Mouse (Mus musculus): ENCODE measurements around the gene Nfix.

The Nfix gene

DNA sequence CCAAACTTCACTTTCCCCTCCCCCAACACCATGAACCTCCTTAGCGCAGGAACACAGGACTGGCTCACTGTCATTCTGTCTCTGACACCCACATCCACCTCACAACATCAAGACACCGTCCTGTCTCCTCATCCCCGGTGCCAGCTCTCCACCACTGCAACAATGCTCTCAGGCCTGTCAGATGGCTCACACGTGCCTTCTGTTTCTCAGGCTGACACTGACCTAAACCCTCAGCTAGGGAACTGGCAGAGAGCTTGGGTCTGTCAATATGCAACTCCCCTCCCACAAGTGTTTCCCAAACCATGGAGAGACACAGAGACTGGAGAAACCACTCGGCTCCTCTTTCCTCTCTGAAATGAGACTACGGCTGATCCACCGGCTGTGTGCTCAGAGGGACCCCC lies 39.7 kb downstream of the Nfix start:
- no peak for DNase-seq

DNA sequence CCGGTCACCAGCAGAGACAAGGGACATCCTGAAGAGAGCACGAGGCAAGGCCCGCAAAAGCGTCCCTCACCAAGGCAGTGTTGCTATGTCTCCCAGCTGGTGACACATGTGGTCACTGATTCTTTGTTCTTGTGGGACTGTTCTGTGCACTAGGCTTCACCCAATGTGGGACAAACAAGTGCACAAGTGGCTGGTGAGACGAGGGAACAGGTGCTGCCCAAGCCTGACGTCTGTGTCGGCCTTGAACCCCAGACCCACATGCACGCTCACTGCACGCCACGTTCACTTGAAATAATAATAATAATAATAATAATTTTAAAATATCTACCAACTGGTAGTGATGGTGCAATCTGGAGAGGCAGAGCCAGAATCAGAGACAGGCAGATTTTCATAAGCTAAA lies 40.4 kb downstream of the Nfix start:
- no peak for DNase-seq

DNA sequence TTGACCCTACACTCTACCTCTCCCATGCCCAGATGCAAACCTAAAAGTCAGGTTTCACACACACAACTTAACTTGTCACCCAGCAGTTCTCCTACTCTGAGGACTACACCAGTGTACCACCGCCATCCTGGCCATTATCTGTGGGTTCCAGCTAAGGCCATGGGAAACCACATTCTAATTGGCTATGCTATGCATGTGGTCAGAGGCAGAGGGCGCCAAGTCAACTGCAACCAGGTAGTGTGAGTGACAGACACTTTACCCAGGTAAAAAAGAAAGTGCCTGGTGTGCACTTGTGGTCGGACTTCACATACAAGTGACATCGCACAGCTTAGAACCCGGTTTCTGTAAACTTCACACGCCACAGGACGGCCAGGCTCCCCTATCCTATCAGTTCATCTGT lies 41.0 kb downstream of the Nfix start:
- DNase-seq: peak; percentile 30

DNA sequence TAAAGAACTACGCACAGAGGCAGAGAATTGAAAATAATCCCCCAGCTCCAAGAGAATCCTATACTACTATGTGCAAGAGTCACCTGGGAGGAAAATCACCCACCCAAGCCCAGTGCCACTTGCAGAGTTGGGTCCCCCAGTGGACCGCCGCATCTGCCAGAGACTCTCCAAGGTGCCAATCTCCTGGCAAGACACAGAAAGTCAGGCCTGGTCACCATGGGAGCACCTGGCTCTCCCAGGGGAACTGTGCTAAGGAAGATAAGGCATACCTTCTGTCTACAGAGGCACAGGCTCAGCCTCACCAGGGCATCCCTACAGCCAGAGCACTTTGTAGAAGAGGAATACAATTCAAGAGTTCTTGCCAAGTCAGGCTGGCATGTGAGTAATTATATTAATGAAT lies 41.8 kb downstream of the Nfix start:
- no peak for DNase-seq

DNA sequence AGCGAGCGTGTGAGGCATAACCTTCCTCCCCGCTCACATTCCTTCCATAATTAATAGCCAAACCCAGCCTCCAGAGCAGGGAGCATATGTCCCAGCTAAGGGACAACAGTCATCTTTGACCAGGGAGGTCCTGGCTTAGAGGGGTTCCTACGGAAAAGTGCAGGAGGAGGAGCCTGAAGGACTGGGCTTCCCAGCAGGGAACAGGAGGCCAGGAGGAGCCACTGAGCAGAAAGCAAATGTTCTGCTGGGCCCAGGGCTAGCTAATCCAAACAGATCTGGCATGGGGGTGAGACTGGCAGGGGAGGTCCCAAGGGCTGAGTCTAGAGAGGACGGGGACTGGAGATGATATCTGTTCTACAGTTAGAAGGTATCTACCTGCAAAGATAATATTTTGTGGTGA lies 42.6 kb downstream of the Nfix start:
- DNase-seq: no peak

DNA sequence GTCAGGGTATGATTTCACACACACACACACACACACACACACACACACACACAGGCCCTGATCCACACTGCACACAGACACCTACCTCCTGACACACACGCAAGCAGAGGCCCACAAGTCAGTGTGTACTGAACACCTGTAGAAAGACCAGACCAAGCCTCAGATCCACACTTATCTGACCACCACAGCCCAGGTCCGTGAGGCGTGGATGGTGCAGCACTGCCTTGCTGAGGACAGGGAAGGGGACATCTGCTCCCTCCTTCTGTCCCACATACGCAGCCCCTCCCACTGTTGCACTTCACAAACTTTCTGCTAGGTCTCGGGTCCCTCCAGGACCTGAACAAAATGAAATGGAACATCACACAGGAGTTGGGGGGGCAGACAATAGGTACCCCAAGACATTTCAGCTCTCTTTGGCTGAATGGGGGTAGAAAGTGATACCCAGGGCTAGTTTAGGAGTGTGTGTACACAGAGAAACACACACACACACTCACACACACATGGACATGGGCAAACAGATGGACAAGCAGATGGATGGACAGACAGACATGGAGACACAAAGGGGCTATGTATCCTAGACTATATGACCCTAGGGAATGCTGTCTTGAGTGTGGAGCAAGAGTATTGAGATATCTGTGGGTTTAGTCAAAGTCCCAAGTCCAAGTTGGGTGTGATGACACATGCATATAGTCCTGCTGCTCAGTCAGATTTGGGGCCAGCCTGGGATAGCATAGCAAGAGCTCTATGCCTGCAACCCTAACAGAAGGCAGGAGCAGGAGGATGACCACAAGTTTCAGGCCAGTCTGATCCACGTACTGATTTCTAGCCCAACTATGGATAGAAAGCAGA lies 47.2 kb downstream of the Nfix start:
- DNase-seq: no peak

DNA sequence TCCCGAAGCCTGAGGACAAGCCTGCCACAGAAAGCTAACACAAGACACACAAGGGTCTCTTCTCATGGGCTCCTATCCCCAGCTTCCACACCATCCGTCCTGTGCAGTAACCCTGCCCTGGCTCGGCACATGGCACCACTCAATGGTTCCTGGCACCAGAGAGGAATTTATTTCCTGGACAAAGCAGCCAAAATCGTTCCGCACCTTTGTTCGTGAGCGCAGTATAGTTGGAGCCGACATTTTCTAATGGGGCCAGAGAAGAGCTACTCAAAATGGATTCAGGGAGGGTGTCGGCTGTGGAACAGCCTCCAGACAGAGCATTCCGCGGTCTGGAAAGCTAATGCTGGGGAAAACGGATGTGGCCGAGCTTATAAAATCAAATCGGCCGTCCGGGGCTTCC lies 50.6 kb downstream of the Nfix start:
- DNase-seq: no peak

DNA sequence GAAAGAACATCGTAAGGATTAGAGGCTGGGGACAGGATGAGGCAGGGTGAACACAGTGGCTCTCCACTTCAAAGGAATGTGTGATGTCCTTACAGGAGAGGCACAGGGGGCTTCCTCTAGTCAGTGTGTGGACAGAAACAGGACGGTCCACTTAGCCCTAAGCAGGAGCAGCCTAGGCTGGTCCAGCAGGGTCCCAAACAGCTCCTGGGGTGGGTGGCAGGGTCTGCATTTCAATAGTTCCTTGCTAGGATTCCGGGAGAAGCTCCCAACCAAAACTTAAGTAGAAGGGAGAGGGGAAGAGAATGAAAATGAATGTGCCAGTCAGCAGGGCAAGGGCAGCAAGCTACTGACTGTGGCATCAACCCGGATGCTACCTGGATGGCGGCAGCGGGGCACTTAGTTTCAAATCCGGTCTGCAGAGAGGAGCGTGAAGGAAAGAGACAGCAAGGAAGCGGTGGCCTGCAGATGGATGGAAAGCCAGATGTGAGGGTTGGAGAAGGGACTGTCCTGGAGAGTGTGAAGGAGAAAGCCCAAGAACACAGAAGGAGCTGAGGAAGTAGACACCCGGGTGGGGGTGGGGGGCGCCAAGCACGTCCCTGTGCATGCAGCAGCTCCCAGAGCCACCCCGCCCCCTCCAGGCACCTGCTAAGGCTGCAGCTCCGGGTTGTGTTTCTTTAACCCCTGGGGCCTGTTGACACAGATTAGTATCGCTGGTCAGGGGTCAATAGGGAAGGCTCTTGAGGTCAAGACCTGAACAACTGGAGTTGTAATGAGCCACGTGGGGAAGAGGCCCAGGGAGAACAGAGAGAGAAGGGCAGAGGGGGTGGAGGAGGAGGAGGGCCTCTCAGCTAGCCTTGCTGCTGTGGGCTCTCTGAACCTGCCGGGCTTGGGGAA lies 54.9 kb downstream of the Nfix start:
- DNase-seq: peak; percentile 79

DNA sequence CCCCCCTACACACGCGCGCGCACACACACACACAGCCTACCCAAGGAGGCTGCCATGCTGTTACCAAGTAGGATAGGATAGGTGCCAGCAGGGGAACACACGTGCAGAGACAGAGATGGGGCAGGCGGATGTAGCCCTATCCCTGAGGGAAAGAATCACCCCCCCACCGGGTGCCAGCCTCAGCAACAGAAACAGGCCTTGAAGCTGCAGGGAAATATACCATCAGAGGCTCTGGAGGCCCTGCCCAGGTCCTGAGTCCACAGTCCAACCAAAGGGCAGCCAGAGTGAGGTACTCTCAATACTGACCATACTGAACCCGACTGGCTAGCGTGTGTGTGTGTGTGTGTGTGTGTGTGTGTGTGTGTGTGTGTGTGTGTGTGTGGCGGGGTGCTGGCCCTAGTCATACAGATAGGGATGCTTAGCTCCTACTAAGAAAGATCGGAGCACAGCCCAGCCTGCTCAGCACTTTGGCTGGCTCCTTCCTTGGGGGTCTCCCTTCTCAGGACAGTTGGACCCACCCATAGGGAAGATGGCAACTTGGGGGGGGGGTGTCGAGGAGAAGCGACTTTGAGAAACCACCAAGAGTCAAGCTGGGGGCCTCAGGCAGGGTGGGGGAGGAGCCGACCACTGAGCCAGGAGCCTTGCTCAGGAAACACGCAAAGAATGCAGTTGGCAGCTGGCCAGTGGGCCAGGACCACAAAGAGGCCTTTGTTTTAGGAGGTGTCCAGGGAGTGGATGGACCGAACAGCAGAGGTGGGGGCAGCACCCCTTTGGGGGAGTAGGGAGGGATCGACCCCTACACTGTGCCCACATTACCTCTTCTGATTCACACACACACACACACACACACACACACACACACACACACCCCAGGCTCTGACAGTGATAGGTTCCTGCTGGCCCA lies 56.4 kb downstream of the Nfix start:
- DNase-seq: no peak

DNA sequence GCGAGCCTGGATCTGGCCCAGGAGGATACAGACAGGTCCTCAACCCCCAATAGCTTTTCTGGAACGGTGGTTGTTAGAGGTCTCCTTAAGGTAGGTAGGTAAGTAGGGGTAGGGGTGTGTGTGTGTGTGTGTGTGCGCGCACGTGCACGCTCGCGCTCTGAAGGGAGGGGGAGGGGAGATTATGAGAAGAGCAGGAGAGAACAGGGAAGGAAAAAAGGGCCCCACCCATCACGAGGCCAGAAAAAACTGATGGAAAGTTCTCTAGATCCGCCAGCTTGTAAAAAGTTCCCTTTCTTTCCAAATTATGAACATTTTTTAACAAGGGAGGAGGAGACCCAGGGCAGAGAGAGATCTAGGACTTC lies 57.1 kb downstream of the Nfix start:
- DNase-seq: no peak

DNA sequence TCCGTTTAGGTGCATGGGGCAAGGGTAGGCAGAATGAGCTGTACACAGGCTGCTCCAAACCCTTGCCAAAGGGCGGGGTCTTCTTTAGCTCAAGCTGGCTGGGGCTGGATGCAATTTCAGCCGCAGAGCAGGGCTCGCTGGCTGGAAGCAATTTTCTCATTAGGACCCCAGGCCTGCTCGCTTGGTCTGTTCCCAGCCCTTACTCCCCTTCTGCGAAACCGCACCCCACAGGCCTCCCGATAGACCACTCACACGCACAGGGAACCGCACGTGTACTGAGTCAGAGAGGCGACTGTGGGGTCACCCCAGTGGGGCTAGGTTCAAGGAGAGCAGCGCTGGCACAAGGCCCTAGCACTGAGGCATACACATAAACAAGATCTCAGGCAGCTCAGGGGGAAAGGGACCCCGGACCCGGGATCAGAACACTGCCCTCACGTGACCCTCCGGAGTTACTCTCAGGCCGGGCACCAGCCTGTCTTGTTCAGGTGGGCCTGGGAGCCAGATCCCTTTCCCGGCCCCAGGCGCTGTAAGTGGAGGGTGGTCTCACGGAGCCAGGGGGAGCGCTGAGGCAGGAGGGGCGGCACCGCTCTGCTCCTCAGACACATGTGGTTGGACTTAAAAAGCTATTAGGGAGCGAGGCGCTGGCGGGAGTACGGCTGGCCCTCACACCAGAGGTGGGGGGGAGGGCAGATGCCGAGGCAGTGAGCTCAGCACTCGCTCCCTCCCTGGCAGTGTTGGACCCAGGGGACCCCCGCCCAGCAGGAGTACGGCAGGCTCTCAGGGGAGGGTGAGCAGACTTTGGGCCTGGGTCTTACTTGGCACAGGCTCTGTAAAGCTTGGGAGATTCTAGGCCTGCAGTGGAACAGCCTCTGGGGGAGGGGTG lies 57.7 kb downstream of the Nfix start:
- no peak for DNase-seq

DNA sequence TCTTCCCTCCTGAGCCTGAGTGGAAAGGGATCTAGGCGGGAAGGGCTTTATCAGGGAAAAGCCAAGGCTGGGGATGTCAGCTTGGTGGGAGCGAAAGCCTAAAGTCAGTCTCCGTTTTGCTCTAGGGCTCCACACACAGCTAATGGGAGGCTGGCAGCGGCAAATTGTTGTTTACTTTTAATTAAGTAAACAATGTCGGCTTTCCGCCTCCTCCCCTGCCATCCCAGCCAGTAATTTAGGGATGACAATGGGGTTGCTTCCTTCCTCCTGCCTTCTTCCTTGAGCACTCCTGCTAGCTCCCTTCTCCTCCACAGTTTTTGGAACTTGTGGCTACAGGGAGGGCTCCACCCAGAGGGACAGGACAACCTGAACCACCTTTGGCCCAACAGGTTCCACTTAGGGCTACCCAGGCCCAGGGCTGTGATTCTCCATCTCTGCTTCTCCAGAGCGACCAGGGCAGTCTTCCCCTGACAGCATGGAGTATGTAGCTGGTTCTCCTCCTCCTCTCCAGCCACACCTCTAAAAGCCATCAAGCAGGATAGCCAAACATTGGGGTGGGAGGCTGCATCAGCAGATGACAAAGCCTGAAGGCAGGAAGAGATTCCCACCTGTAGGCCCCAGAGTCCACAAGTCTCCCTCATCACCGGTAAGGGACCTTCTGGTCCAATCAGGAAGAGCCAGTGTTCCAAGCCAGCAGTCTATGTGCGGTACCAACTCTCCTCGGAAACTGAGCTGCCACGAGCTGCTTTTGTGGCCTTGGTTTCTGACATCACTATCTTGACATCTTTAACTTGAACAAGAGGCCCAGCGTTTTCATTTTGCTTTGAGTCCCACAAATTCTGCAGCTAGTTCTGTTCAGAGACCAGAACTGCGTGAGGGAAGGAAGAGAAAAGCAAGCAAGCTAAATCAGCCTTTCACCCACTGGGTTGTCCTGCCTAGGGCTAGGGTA lies 59.0 kb downstream of the Nfix start:
- DNase-seq: no peak

DNA sequence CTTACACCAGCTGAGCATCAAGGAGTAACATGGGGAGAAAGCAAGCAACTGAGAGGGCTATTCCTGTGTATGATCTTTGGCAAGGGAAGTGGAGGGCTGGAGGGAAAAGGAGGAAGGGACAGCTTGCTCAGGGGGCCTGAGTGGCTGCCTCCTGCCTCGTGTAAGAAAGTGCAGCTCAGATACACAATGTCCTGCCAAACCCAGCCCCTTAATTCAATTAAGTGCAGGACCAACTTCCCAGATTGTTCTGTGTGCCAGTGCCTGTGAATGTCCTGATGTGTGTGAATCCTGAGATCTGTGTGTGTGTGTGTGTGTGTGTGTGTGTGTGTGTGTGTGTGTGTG lies 60.8 kb downstream of the Nfix start:
- DNase-seq: no peak

DNA sequence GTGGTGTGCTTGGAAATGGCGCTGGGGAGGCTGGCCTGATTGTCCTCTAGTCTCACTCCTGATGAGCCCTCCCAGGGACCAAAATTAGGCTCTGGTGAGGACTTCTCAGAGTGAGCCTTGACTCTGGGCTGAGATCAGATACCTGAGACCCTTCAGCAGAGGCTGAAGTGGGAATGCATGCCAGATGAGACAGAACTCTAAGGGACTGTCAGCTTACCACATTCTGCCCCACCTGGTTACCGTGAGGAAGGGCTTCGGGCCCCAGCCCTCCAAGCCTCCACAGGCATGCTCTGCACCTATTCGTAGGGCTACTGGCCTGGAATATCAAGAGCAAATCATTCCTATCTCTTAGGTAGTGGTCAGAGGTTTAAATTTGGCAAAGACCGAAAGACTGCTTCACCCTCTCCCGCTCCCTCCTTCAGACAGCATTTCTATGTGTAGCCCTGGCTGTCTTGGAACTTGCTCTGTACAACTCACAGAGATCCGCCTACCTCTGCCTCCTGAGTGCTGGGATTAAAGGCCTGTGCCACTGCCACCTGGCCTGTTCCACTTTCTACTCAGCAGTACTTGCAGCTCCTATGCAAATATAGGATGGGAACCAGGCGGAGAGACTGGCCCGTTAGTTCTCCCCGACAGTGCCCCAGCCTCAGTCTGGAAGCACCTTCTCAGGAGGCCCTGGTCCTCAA lies 61.3 kb downstream of the Nfix start:
- no peak for DNase-seq

DNA sequence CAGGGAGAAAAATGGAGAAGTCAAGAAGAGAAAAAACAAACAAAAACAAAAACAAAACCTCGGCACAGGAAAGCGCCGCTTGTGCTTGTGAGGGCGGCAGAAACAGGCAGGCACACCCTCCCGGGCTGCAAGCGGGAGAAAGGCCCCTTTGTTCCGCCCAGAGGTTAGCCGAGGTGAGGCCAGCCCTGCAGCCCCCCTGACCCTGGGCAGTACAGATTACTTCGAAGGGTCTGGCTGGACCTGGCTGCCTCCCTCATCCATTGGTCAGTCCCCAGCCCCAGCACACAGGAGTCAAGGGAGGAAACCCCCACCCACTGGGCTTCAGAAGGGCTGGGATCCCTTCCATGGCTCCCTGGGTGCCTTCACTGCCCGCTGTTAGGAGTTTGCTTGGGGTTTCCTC lies 61.9 kb downstream of the Nfix start:
- DNase-seq: no peak

DNA sequence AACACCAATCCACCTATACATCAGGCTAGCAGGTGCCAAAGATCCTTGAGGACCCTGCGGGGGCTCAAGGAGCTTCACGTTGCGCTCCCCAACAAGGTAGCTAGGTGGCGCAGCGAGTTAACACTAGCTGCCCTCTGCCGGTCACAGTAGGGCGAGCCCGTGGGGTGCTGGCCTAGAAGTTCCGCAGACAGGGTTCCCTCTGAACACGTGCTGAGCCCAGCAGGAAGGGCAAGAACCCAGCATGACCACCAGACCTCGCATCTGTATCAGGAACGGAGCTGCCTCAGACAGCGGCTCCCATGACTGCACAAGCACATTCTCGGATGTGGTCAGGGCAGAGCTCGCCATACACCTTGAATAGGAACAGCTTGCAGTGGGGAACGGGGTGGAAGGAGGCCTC lies 62.5 kb downstream of the Nfix start:
- peak; percentile 92 for DNase-seq

DNA sequence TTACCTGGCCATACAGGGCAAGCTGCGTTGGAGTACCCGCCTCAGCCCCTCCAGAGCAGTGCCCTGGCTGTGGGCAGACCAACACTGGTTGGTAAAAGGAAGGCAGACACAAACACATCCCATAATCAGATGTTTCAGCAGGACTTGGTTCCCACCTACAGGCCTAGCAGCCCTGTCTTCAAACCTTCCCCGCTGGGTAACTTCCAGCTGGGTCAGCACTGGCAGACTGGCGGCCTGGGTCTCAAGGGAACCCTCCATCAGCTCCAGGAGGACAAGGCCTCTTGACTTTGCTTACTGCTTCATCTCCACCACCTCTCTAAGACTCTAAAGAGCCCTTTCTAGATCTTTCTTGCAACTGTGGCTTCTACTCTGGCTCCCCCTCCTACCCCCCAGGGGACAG lies 63.6 kb downstream of the Nfix start:
- DNase-seq: no peak

DNA sequence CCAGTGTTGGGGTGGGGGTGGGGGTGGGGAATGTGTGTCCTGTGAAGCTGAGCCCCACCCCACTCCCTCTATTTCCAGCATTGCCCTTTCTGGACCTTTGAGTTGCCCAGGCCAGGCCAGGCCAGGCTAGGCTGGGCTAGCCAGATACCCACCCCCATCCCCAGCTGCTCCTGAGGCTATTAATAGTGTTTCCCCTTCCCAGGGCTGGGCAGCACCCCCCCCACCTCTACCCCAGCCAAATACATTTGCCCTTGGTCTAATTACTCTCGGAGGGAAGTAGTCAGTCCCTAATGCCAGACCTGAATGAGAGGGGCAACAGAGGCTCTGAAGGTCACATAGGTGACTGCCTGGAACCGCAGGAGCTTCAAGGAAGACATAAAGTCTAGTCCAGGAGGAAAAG lies 64.5 kb downstream of the Nfix start:
- DNase-seq: no peak

DNA sequence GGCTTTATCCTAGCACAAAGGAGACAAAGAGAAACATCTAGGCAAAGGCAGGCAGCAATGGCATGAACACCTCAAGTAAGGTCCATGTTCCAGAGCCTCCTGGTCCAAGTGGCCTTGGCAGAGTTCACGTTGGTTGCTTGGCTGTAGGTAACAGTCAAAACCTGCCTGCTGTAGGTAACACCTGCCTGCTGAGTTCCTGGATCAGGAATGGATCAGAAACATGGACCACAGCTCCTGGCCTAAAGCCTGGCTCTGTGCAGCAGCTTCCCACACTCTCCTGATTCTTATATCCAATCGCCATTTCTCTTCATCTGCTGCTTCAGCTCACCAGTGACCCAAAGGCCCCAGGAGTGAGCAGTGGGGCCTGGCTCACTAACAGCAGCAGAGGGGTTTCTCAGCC lies 65.5 kb downstream of the Nfix start:
- DNase-seq: no peak

DNA sequence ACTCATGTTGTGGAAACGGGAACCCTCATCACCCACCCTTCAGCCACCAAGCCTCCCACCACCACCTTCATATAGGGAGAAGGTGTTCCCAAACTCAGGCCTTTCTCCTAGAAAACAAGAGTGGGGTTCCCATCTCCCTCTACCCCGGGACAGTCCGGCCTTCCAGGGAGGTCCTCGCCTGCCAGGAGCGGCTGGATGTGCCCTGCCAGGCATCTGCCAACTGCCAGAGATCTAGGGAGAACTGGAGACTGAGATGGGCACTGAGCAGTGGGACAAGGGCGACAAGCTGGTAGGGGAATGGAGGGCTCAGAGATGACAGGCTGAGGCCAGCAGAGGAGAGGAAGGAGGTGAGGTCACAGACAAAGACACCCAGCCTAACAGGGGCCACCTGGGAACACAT lies 66.2 kb downstream of the Nfix start:
- DNase-seq: no peak

DNA sequence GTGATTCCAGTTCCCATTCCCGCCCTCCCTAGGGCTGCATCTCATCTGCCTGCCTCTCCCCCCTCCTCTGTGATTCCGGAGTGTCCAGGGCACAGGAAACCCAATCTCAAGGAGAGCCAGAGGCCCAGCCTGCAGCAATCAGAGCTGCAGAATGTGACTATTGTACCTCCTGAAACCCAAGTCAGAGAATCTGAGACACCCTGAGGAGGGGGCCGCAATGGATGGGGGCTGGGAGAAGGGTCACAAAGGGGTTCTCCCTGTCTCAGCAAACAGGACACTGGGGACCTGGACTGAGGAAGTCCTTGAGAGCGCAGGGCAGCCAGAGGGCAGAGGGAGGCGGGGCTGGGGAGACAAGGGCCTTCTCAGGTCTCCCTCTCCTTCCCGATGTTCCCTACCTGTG lies 67.1 kb downstream of the Nfix start:
- DNase-seq: no peak
